Mouse (Mus musculus): ENCODE results near the gene Tmcc3.

DNA sequence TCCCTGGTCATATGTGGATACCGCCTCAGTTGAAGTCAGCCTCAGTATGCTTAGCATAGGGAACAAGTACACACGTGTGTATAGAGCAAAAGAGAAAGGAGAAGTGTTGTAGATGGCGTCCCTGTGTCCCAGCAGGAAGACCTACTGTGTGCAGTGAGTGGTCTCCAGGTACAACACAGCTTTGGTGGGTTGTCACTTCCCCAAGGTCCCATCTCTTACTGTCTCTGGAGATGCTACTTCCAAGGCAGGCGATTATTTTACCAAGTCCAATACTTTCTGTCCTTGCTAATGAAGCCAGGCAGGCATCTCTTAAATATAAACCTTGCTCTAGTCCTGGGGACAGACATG lies 69.6 kb downstream of the Tmcc3 start:
- TF ChIP-seq CTCF (IDR thresholded peaks at IDR 0.05; ENCODE audit: low read depth, low read length) (no peak), POLR2A (IDR thresholded peaks at IDR 0.05; ENCODE audit: borderline replicate concordance, low read depth, low read length) (no peak)

Data from bone marrow macrophage, adult 2 months (primary cell).